Mouse (Mus musculus): Measurements from ENCODE around the gene 5530401A14Rik.

Gene 5530401A14Rik

GRCm38 (mm10) chr11:81860250-81860972 lies at the start of gene 5530401A14Rik:
TSS of gene 5530401A14Rik (plus strand) at chr11:81860673.
- peak; percentile 69 to 78 for DNase-seq (ENCODE audit: low spot score in 2 of 2)

DNA sequence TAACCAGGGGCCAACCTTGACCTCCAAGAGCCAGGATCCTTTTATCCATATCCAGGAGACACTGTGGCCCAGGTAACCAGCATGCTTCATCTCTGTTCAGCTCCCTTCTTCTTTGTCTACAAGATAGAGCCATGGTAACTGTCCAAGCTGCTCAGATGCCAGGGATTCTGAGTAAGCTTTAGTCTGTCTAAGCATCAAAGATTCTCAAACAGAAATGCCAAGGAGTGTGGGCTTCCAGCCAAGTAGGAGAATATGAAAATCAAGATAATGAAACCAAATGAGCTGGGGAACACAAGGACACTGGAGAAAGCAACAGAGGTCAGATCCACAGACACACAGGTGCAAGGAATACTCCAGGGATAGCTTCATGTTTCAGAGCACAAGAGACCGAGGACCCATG lies 45.7 kb upstream of the 5530401A14Rik start:
- peak; percentile 75 to 82 for DNase-seq (ENCODE audit: low spot score in 2 of 2)

DNA sequence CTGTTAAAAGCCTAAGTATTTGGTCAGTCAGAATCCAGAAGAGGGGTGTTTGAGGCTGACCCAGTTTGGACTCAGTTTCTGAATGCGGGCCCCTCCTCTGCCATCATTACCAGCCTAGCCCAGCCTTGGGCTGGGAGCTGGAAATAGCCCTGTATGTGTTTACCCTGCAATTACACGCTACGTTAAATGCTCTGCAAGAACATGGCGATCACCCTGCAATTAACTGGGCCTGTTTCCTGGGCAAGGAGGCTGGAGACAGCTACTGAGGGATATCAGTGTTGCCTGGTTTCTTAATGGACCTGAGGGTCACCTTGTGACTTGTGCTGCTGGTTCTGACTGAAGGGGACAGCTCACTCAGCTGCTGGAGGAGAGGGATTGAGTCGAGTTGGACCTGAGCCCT lies 43.9 kb upstream of the 5530401A14Rik start:
- no peak for DNase-seq (ENCODE audit: low spot score in 2 of 2)

DNA sequence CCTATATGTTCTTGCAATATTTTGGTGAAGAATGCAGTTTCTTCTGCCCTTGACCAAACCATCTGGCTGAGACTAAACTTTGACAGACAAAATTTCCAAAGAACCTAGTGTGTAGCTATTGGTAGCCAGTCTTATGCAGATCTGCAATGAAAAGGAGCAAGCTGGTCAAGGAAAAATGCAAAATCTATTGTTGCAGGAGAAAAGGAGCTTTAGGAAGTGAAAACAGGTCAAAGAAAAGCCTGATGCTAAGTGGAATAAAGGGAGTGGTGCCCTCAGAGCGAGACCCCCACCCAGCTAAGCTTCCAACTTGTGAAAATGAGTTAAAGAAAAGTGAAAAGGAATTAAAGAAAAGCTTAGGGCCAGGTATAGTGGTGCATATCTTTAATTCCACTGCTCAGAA lies 28.1 kb upstream of the 5530401A14Rik start:
- no peak for DNase-seq (ENCODE audit: low spot score in 2 of 2)

DNA sequence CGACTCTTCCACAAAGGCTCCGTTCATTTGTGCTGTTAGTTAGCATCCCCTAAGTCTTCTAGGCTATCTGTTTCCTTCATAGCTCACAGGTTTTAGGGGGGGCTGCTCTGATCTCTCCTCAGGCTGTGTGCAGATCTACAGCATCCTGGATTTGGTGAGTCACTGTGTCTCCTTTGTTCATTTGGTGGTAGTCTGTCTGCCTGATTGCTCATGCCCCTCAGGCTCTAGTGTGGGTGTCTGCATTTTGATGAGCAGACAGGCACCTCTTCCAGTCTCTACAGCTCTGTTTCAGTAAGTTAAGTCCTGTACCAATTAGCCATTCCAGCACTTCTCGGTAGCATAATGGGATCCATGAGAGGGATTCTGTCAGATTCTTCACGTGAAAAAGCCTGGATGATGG lies 22.0 kb upstream of the 5530401A14Rik start:
- no peak for DNase-seq (ENCODE audit: low spot score in 2 of 2)

- no peak for DNase-seq (ENCODE audit: low spot score in 2 of 2)
These were observed 19.5 kb upstream of the 5530401A14Rik start for GRCm38 (mm10) chr11:81841001-81841400.

GRCm38 (mm10) chr11:81845010-81845685 lies 15.3 kb upstream of the 5530401A14Rik start:
- DNase-seq (ENCODE audit: low spot score in 2 of 2): no peak

DNA sequence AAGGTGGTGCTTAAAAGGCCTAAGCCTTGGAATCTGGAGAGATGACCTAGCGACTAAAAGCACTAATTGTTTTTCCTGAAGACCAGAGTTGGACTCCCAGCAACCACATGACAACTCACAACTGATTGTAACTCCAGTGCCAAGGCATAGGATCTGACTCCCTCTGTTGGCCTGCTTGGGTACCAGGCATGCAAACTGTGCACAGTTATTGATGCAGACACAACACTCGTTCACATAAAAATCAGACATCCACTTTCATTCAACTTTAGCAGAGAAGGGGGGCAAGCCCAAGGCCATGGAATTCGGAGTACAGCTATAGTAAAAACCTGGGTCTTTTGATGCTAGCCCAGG lies 14.8 kb upstream of the 5530401A14Rik start:
- no peak for DNase-seq (ENCODE audit: low spot score in 2 of 2)

DNA sequence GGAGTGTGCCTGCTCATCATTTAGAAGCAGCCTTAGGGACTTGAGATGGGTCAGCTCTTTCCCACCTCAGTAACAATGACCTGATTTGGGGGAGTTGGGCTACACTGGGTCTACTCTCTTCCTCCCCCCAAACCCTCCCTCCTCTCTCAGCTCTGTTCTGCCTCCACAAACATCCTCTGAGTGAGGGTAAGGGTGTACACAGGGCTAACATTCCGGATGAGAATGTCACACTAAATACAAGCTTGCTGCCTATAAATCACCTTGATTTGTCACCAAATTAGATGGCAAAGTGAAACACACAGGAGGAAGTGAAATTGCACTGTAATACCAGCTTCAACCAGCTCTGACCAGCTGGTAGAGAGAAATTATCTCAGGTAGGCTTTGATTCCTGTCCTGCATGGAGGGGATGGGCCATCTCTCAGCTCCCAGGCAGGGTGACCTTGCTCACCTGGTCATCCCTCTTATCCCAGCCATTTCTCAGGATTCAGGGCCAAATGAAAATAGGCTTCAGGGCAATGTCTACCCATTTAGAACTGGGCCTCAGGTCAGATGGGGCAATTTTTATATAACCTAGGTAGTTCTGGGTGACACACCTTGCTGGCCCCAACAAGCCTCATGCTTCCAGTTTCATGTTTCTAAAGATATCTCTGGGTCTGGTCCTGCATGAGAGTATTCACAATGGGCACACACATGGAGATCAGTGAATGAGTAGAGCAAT lies 12.5 kb upstream of the 5530401A14Rik start:
- DNase-seq (ENCODE audit: low spot score in 2 of 2): no peak

- peak; percentile 40 to 44 for DNase-seq (ENCODE audit: low spot score in 2 of 2)
These were observed 5.3 kb downstream of the 5530401A14Rik start for GRCm38 (mm10) chr11:81865661-81866382.

DNA sequence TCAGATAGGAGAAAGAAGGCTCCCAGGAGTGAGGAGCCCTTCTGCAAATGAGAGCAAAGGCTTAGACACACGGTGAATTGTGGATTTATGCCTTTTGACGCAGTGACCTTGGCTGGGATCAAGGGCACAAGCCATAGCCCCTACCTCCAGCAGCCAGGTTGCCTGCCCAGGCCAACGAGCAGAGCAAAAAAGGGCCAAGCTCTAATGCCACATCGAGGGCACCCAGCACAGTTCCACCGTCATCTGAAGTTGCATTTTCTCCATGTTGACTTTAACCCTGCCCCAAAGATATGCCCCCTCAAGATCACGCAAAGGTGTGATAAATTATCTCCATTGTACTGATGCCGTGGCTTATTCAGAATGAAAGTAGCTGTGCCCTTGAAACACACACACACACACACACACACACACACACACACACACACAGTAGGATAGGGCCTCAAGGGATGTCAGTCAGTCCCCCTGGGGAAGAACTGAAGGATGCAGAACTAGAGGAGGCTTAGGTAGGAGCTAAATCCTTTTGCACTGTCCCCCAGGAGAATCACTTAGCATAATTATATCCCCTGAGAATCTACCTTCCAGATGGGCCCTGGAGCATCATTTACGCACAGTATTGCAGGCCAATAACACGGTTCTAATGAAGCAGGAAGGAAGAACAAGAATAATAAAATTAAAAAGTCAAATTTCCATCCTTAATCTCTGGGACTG lies 11.2 kb downstream of the 5530401A14Rik start:
- DNase-seq (ENCODE audit: low spot score in 2 of 2): no peak

DNA sequence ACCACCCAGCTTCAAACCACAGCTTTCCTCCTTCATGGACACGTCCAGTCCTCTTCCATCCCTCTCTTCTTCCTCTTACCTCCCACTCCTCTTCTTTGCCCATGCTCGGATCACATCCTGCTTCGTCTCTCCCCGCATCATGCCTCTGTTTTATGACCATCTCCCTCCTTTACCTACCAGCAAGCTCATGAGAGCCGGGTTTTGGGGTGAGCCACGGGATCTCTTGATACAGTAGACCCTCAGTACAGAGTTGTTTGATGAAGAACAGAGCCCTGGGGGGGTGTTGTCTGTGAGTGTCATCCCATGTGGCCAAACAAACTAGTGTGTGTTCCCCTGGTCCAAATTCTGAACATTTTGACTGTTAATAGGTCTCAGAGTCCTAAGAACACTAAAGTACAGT lies 36.0 kb downstream of the 5530401A14Rik start:
- DNase-seq (ENCODE audit: low spot score in 2 of 2): no peak

DNA sequence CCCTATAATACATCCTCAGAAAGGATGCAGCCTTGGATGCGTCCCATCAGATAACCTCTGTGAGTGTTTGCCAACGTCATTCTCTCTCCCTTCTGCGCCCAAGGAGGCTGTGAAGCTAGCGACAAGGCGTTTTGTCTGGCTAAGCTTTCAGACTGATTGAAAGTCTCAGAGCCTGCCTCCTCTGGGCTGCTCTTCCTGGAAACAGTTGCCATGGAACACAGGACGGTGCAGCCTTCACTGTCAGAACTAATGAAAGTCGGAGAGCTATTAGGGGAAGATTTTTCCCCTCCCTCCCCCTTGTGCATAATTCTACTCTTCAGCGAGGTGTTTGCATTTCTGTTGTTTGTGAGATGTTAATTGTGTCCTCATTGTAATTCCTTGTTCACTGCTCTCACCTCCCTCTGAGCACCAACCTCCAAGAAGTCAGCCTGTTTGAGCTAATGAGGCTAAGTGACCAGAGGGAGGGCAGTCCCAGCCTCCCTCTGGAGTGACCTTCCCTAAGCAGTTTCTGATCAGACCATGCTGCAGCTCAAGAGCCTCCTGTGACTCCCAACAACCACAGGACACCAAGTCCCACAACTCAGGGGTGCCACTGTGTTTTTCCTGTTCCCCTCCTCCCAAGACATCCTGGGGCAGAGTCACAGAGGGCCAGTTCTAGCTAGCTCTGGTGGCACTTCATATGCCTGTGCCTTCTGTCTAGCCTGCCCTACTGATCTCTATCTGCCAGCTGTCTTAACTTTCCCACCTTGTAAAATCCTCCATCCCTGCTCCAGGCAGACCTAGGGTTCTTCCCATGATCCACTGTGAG lies 37.3 kb downstream of the 5530401A14Rik start:
- peak; percentile 74 to 82 for DNase-seq (ENCODE audit: low spot score in 2 of 2)

- no peak for DNase-seq (ENCODE audit: low spot score in 2 of 2)
These were observed 41.8 kb downstream of the 5530401A14Rik start for GRCm38 (mm10) chr11:81902318-81902717.

GRCm38 (mm10) chr11:81908760-81909159 lies 48.3 kb downstream of the 5530401A14Rik start:
- DNase-seq (ENCODE audit: low spot score in 2 of 2): no peak

DNA sequence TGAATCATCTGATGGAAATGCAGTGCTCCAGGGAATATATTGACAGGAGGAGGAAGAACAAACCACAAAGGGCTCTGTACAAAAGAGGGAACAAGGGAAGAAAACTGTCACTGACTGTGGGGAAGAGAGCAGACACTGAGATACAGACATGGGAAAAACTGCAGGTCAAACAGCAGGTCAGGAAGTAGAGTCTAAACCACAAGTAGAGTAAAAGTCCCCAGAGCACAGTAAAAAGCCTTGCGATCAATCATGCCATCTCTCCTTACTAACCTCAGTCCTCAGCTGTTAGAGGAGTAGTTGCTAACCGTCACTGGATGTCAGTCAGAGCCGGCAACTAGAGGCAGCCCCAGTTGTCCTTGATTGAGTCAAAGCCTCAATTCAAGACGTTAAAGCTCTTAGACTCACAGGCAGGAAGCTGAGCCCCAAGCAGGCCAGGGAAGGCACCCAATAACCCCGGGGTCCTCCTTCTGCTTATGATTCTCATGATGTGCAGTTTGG lies 49.0 kb downstream of the 5530401A14Rik start:
- no peak for DNase-seq (ENCODE audit: low spot score in 2 of 2)

- DNase-seq (ENCODE audit: low spot score in 2 of 2): no peak
These were observed 52.6 kb downstream of the 5530401A14Rik start for GRCm38 (mm10) chr11:81913071-81913470.

DNA sequence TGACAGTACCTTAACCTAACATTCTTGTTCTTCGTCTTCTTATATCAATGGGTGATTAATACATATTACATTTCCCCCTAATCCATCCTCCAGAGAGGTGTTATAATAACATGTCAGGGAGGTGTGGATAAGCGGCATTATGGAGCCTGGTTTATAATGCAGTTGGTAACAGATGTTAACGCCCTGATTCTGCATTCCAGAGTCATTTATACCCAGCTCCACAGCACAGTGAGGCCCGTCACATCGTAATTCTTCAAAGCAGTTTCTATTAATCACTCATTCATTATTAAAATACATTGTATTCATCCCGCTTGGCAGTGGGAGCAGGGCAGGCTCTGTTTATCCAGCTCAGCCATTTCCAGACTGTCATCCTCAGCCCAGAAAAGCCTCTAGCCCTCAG lies 55.0 kb downstream of the 5530401A14Rik start:
- DNase-seq (ENCODE audit: low spot score in 2 of 2): no peak

- no peak for DNase-seq (ENCODE audit: low spot score in 2 of 2)
These were observed 62.6 kb downstream of the 5530401A14Rik start for GRCm38 (mm10) chr11:81923096-81923495.

- no peak for DNase-seq (ENCODE audit: low spot score in 2 of 2)
These were observed 63.2 kb downstream of the 5530401A14Rik start for GRCm38 (mm10) chr11:81923626-81924025.

Measured in right cerebral cortex, postnatal 10 days (tissue).